Mouse (Mus musculus) heart, postnatal 25 days (tissue): Measurements from ENCODE around the gene Tmem151b. TPM values are rescaled to one million over a fixed set of nuclear protein-coding genes. Genes with fewer than 3 reads are reported as not detected.

ENCODE experiments used
- DNase-seq: peaks from one replicate; pipeline ENCODE4 v3.0.0; 2022; ENCODE audit warnings: low spot score
- intact Hi-C: fragments of 180-260 bp; cut with DNase I; formaldehyde crosslinking; loops from one replicate; pipeline ENCODE4 v1.15.1; 2025
- total RNA-seq, 2 experiments: library from RNA; stranded (reverse); gene quantifications; 2 replicates each; pipeline ENCODE4 v1.2.3; 2021

Gene Tmem151b
- total RNA-seq, 2 experiments from 2014 or later = 0.05 TPM; not detected in 1

GRCm38 (mm10) chr17:45566360-45567161, 17.1 kb upstream of the Tmem151b start:
- intact Hi-C loops = loop anchor here (10.0 kb wide), 1 partner anchor 468 kb away; the partner anchor contains the start of gene Vegfa
- no peak for DNase-seq

- DNase-seq = no peak
- intact Hi-C loops = loop anchor here (10.0 kb wide), 1 partner anchor 469 kb away; the partner anchor contains the start of gene Vegfa
Measured at GRCm38 (mm10) chr17:45566031-45566359, 16.5 kb upstream of the Tmem151b start.

- intact Hi-C loops = loop anchor here (10.0 kb wide), 1 partner anchor 470 kb away; the partner anchor contains the start of gene Vegfa
- DNase-seq = no peak
Measured at GRCm38 (mm10) chr17:45565103-45565502, 15.6 kb upstream of the Tmem151b start.

GRCm38 (mm10) chr17:45564531-45565084, 15.1 kb upstream of the Tmem151b start:
- DNase-seq = no peak
- intact Hi-C loops = loop anchor here (10.0 kb wide), 1 partner anchor 470 kb away; the partner anchor contains the start of gene Vegfa

GRCm38 (mm10) chr17:45563655-45564530, 14.4 kb upstream of the Tmem151b start, which contains the start of gene Slc35b2:
Slc35b2 (plus strand) TSS chr17:45563874.
- DNase-seq = peak; percentile 91
- intact Hi-C loops = loop anchor here (10.0 kb wide), 1 partner anchor 471 kb away; the partner anchor contains the start of gene Vegfa

GRCm38 (mm10) chr17:45563216-45563615, 13.7 kb upstream of the Tmem151b start:
- intact Hi-C loops = loop anchor here (10.0 kb wide), 1 partner anchor 472 kb away; the partner anchor contains the start of gene Vegfa
- no peak for DNase-seq

- DNase-seq = no peak
- intact Hi-C loops = loop anchor here (10.0 kb wide), 1 partner anchor 475 kb away; the partner anchor contains the start of gene Vegfa
Measured at GRCm38 (mm10) chr17:45559732-45560525, 10.5 kb upstream of the Tmem151b start.

GRCm38 (mm10) chr17:45557998-45558862, 8.8 kb upstream of the Tmem151b start:
- DNase-seq = no peak
- intact Hi-C loops = no loop called here

GRCm38 (mm10) chr17:45557246-45557824, 7.9 kb upstream of the Tmem151b start:
- intact Hi-C loops = no loop called here
- no peak for DNase-seq

- no peak for DNase-seq
Measured at GRCm38 (mm10) chr17:45556514-45557245, 7.2 kb upstream of the Tmem151b start.

GRCm38 (mm10) chr17:45556107-45556489, 6.6 kb upstream of the Tmem151b start:
- no peak for DNase-seq
- intact Hi-C loops = no loop called here

More at GRCm38 (mm10) chr17:45556514-45557245, 7.2 kb upstream of the Tmem151b start:
- intact Hi-C loops = no loop called here

- intact Hi-C loops = no loop called here
- DNase-seq = peak; percentile 86
Measured at GRCm38 (mm10) chr17:45555452-45556106, 6.1 kb upstream of the Tmem151b start, which contains the start of gene Nfkbie. Nfkbie (plus strand) TSS chr17:45555703.

GRCm38 (mm10) chr17:45554420-45554819, 4.9 kb upstream of the Tmem151b start:
- no peak for DNase-seq
- intact Hi-C loops = no loop called here

GRCm38 (mm10) chr17:45553065-45553464, 3.6 kb upstream of the Tmem151b start:
- DNase-seq = no peak
- intact Hi-C loops = no loop called here

GRCm38 (mm10) chr17:45551816-45552451, 2.5 kb upstream of the Tmem151b start:
- intact Hi-C loops = loop anchor here (1.0 kb wide), 2 partner anchors 36 to 74 kb away; no protein-coding TSS in a partner anchor
- no peak for DNase-seq

GRCm38 (mm10) chr17:45551249-45551796, 1.8 kb upstream of the Tmem151b start:
- no peak for DNase-seq
- intact Hi-C loops = no loop called here
